Mouse (Mus musculus): Measurements from ENCODE around the gene Lama4. TPM values are rescaled to one million over a fixed set of nuclear protein-coding genes. Genes with fewer than 3 reads are reported as not detected.
A peak's percentile ranks its signal among the peaks of the same experiment; 100 is the strongest.

Gene Lama4
- polyA plus RNA-seq, 1 experiment from 2014 or later, result 21.6 TPM

- H3K4me2 ChIP-seq (replicated peaks), result no peak overlapping the region
- no peaks in the 10 kb centered on the region for H3K9me3 ChIP-seq (ENCODE audit: control insufficient read depth, low read length)
- no peaks in the 10 kb centered on the region for H3K4me1 ChIP-seq (replicated peaks; ENCODE audit: control insufficient read depth, insufficient read depth, low read length)
- H3K27me3 ChIP-seq (ENCODE audit: control insufficient read depth, insufficient read depth, low read length), result no peaks in the 10 kb centered on the region
- H3K27ac ChIP-seq, result no peak overlapping the region
- WGBS, result 74% methylated on average over 3 of the region's 3 CpGs
- no peak overlapping the region for H3K9ac ChIP-seq
- H3K36me3 ChIP-seq (replicated peaks; ENCODE audit: control insufficient read depth, insufficient read depth), result no peaks in the 10 kb centered on the region
- DNase-seq (ENCODE audit: low spot score), result no peak
- no peak for ATAC-seq (ENCODE audit: low FRiP score)
- no peak overlapping the region for H3K4me3 ChIP-seq (replicated peaks; ENCODE audit: low read length)
These were observed 100.1 kb downstream of the Lama4 start for GRCm38 (mm10) chr10:39065449-39065848.

GRCm38 (mm10) chr10:39066061-39066460, 100.7 kb downstream of the Lama4 start:
- no peak overlapping the region for H3K4me2 ChIP-seq (replicated peaks)
- no peaks in the 10 kb centered on the region for H3K27me3 ChIP-seq (ENCODE audit: control insufficient read depth, insufficient read depth, low read length)
- no peaks in the 10 kb centered on the region for H3K9me3 ChIP-seq (ENCODE audit: control insufficient read depth, low read length)
- no peak for ATAC-seq (ENCODE audit: low FRiP score)
- no peaks in the 10 kb centered on the region for H3K4me1 ChIP-seq (replicated peaks; ENCODE audit: control insufficient read depth, insufficient read depth, low read length)
- no peak overlapping the region for H3K27ac ChIP-seq
- 93% methylated on average over 4 of the region's 4 CpGs for WGBS
- no peak for DNase-seq (ENCODE audit: low spot score)
- H3K9ac ChIP-seq, result no peak overlapping the region
- no peaks in the 10 kb centered on the region for H3K36me3 ChIP-seq (replicated peaks; ENCODE audit: control insufficient read depth, insufficient read depth)
- no peak overlapping the region for H3K4me3 ChIP-seq (replicated peaks; ENCODE audit: low read length)

- no peak overlapping the region for H3K4me2 ChIP-seq (replicated peaks)
- H3K4me1 ChIP-seq (replicated peaks; ENCODE audit: control insufficient read depth, insufficient read depth, low read length), result no peaks in the 10 kb centered on the region
- H3K9ac ChIP-seq, result no peak overlapping the region
- no peaks in the 10 kb centered on the region for H3K27me3 ChIP-seq (ENCODE audit: control insufficient read depth, insufficient read depth, low read length)
- no peak overlapping the region for H3K27ac ChIP-seq
- no peaks in the 10 kb centered on the region for H3K9me3 ChIP-seq (ENCODE audit: control insufficient read depth, low read length)
- ATAC-seq (ENCODE audit: low FRiP score) (peak; percentile 48; the same call in 1 of the 2 replicates), DNase-seq (ENCODE audit: low spot score) (peak; percentile 65)
- H3K4me3 ChIP-seq (replicated peaks; ENCODE audit: low read length), result no peak overlapping the region
- H3K36me3 ChIP-seq (replicated peaks; ENCODE audit: control insufficient read depth, insufficient read depth), result no peaks in the 10 kb centered on the region
These were observed 101.6 kb downstream of the Lama4 start for GRCm38 (mm10) chr10:39066962-39067361.

- WGBS, result 92% methylated on average over 4 of the region's 4 CpGs
- Histone ChIP-seq H3K4me3 (replicated peaks; ENCODE audit: low read length) (no peak overlapping the region), H3K9me3 (ENCODE audit: control insufficient read depth, low read length) (no peaks in the 10 kb centered on the region), H3K27me3 (ENCODE audit: control insufficient read depth, insufficient read depth, low read length) (no peaks in the 10 kb centered on the region), H3K27ac (no peak overlapping the region), H3K4me2 (replicated peaks) (no peak overlapping the region), H3K9ac (no peak overlapping the region), H3K36me3 (replicated peaks; ENCODE audit: control insufficient read depth, insufficient read depth) (no peaks in the 10 kb centered on the region), H3K4me1 (replicated peaks; ENCODE audit: control insufficient read depth, insufficient read depth, low read length) (no peaks in the 10 kb centered on the region)
- ATAC-seq (ENCODE audit: low FRiP score) (no peak), DNase-seq (ENCODE audit: low spot score) (no peak)
These were observed 106.7 kb downstream of the Lama4 start for GRCm38 (mm10) chr10:39072048-39072447.

- Histone ChIP-seq H3K27ac (no peak overlapping the region), H3K9me3 (ENCODE audit: control insufficient read depth, low read length) (no peaks in the 10 kb centered on the region), H3K4me1 (replicated peaks; ENCODE audit: control insufficient read depth, insufficient read depth, low read length) (no peaks in the 10 kb centered on the region), H3K27me3 (ENCODE audit: control insufficient read depth, insufficient read depth, low read length) (no peaks in the 10 kb centered on the region), H3K9ac (no peak overlapping the region), H3K4me3 (replicated peaks; ENCODE audit: low read length) (no peak overlapping the region), H3K36me3 (replicated peaks; ENCODE audit: control insufficient read depth, insufficient read depth) (no peaks in the 10 kb centered on the region), H3K4me2 (replicated peaks) (no peak overlapping the region)
- no peak for ATAC-seq (ENCODE audit: low FRiP score)
- WGBS, result 87% methylated on average over 9 of the region's 9 CpGs
- DNase-seq (ENCODE audit: low spot score), result no peak
These were observed 131.7 kb downstream of the Lama4 start for GRCm38 (mm10) chr10:39096981-39097380.

- no peaks in the 10 kb centered on the region for H3K27me3 ChIP-seq (ENCODE audit: control insufficient read depth, insufficient read depth, low read length)
- H3K4me3 ChIP-seq (replicated peaks; ENCODE audit: low read length), result no peak overlapping the region
- H3K9ac ChIP-seq, result no peak overlapping the region
- H3K9me3 ChIP-seq (ENCODE audit: control insufficient read depth, low read length), result no peaks in the 10 kb centered on the region
- WGBS, result 90% methylated on average over 10 of the region's 10 CpGs
- no peak overlapping the region for H3K27ac ChIP-seq
- no peak overlapping the region for H3K4me2 ChIP-seq (replicated peaks)
- H3K4me1 ChIP-seq (replicated peaks; ENCODE audit: control insufficient read depth, insufficient read depth, low read length), result no peaks in the 10 kb centered on the region
- ATAC-seq (ENCODE audit: low FRiP score), result no peak
- DNase-seq (ENCODE audit: low spot score), result no peak
- no peaks in the 10 kb centered on the region for H3K36me3 ChIP-seq (replicated peaks; ENCODE audit: control insufficient read depth, insufficient read depth)
These were observed 133.4 kb downstream of the Lama4 start for GRCm38 (mm10) chr10:39098746-39099145.

GRCm38 (mm10) chr10:39104803-39105449, 139.6 kb downstream of the Lama4 start:
- H3K4me3 ChIP-seq (replicated peaks; ENCODE audit: low read length), result no peak overlapping the region
- ATAC-seq (ENCODE audit: low FRiP score) (no peak), DNase-seq (ENCODE audit: low spot score) (no peak)
- H3K36me3 ChIP-seq (replicated peaks; ENCODE audit: control insufficient read depth, insufficient read depth), result no peaks in the 10 kb centered on the region
- peaks cover 12% of the 10 kb centered on the region; the same call in 1 of the 2 replicates for H3K4me1 ChIP-seq (replicated peaks; ENCODE audit: control insufficient read depth, insufficient read depth, low read length)
- H3K9me3 ChIP-seq (ENCODE audit: control insufficient read depth, low read length), result no peaks in the 10 kb centered on the region
- no peak overlapping the region for H3K27ac ChIP-seq
- H3K9ac ChIP-seq, result no peak overlapping the region
- no peaks in the 10 kb centered on the region for H3K27me3 ChIP-seq (ENCODE audit: control insufficient read depth, insufficient read depth, low read length)
- WGBS, result 96% methylated on average over 8 of the region's 8 CpGs
- H3K4me2 ChIP-seq (replicated peaks), result no peak overlapping the region

- H3K27me3 ChIP-seq (ENCODE audit: control insufficient read depth, insufficient read depth, low read length), result no peaks in the 10 kb centered on the region
- H3K9me3 ChIP-seq (ENCODE audit: control insufficient read depth, low read length), result no peaks in the 10 kb centered on the region
- DNase-seq (ENCODE audit: low spot score), result no peak
- H3K4me1 ChIP-seq (replicated peaks; ENCODE audit: control insufficient read depth, insufficient read depth, low read length), result peaks cover 12% of the 10 kb centered on the region; the same call in 1 of the 2 replicates
- no peaks in the 10 kb centered on the region for H3K36me3 ChIP-seq (replicated peaks; ENCODE audit: control insufficient read depth, insufficient read depth)
- no peak overlapping the region for H3K4me2 ChIP-seq (replicated peaks)
- no peak for ATAC-seq (ENCODE audit: low FRiP score)
- H3K27ac ChIP-seq, result no peak overlapping the region
- 61% methylated on average over 3 of the region's 3 CpGs for WGBS
- no peak overlapping the region for H3K4me3 ChIP-seq (replicated peaks; ENCODE audit: low read length)
- no peak overlapping the region for H3K9ac ChIP-seq
These were observed 141.1 kb downstream of the Lama4 start for GRCm38 (mm10) chr10:39106413-39106812.

GRCm38 (mm10) chr10:39106935-39107334, 141.6 kb downstream of the Lama4 start:
- H3K27me3 ChIP-seq (ENCODE audit: control insufficient read depth, insufficient read depth, low read length), result no peaks in the 10 kb centered on the region
- 34% methylated on average over 4 of the region's 4 CpGs for WGBS
- H3K36me3 ChIP-seq (replicated peaks; ENCODE audit: control insufficient read depth, insufficient read depth), result no peaks in the 10 kb centered on the region
- H3K9ac ChIP-seq, result no peak overlapping the region
- no peak for DNase-seq (ENCODE audit: low spot score)
- H3K4me1 ChIP-seq (replicated peaks; ENCODE audit: control insufficient read depth, insufficient read depth, low read length), result peaks cover 12% of the 10 kb centered on the region; the same call in 1 of the 2 replicates
- no peak for ATAC-seq (ENCODE audit: low FRiP score)
- no peak overlapping the region for H3K4me2 ChIP-seq (replicated peaks)
- H3K4me3 ChIP-seq (replicated peaks; ENCODE audit: low read length), result no peak overlapping the region
- no peak overlapping the region for H3K27ac ChIP-seq
- H3K9me3 ChIP-seq (ENCODE audit: control insufficient read depth, low read length), result no peaks in the 10 kb centered on the region
